In genomic region chr12:34087292-34087942, GRCm38 (mm10) we compare ENCODE assay signal across 22 mouse cellular contexts.
DNase-seq lines count a peak whose midpoint lies in the region; ATAC-seq and TF ChIP-seq lines count a peak whose summit lies in the region.
"Had no signal": no experiment of that assay in that cellular context is flagged by ENCODE, and none has a peak within 500 bp of the region (broad histone marks: within the 10 kb centered on the region; RNA-seq: fewer than 3 reads in every experiment).

No protein-coding gene starts in this region.

- no peak overlapping the region for H3K9ac ChIP-seq in lung, embryonic 14.5 days
- no peak overlapping the region for H3K9ac ChIP-seq in limb, embryonic 13.5 days
- H3K9ac ChIP-seq: embryonic facial prominence, embryonic 15.5 days; forebrain, embryonic 15.5 days; hindbrain, embryonic 14.5 days had no signal

- no peak for TF ChIP-seq POLR2A in brain, embryonic 14.5 days (IDR thresholded peaks at IDR 0.05; ENCODE audit: borderline replicate concordance, extremely low read depth, insufficient read depth, insufficient read length, poor library complexity, severe bottlenecking)

- H3K36me3 ChIP-seq in lung, embryonic 14.5 days (ENCODE audit: insufficient read depth) = no peaks in the 10 kb centered on the region
- H3K36me3 ChIP-seq in limb, embryonic 13.5 days = no peaks in the 10 kb centered on the region
- H3K36me3 ChIP-seq: embryonic facial prominence, embryonic 15.5 days; forebrain, embryonic 15.5 days had no signal

- no peak overlapping the region for H3K4me2 ChIP-seq in lung, embryonic 14.5 days
- no peak overlapping the region for H3K4me2 ChIP-seq in limb, embryonic 13.5 days (replicated peaks)
- H3K4me2 ChIP-seq: embryonic facial prominence, embryonic 15.5 days; forebrain, embryonic 15.5 days; hindbrain, embryonic 14.5 days had no signal

- DNase-seq in lung, embryonic 14.5 days = peak; percentile 73
- no peak for DNase-seq in lung, postnatal 14 days
- peak; percentile 29 for DNase-seq in Muller cell, postnatal 12 days (ENCODE audit: inconsistent ontology term)
- peak; percentile 9 for DNase-seq in brain, embryonic 14.5 days (ENCODE audit: low read depth)
- DNase-seq in layer of hippocampus, postnatal 36 days = no peak
- DNase-seq in frontal cortex, postnatal 10 days (ENCODE audit: low spot score in 2 of 2) = no peak
- DNase-seq: adrenal gland, postnatal 25 days; cerebellum, adult 9-10 months; gastrocnemius, postnatal 25 days; heart, adult 2 months; heart, postnatal 4 days; kidney, adult 18-20 months; lung, postnatal 4 days; thymus, adult 2 months; thymus, postnatal 4 days had no signal

- H3K9me3 ChIP-seq in lung, embryonic 14.5 days (ENCODE audit: low read depth, low read length) = no peaks in the 10 kb centered on the region
- no peaks in the 10 kb centered on the region for H3K9me3 ChIP-seq in limb, embryonic 13.5 days
- H3K9me3 ChIP-seq: embryonic facial prominence, embryonic 15.5 days; forebrain, embryonic 15.5 days had no signal

- no peak for TF ChIP-seq CTCF in lung, embryonic 14.5 days (IDR thresholded peaks at IDR 0.05; ENCODE audit: low read depth)
- TF ChIP-seq CTCF in brain, embryonic 14.5 days (IDR thresholded peaks at IDR 0.05; ENCODE audit: borderline replicate concordance, extremely low read depth, insufficient read depth, insufficient read length) = no peak

- no peaks in the 10 kb centered on the region for H3K27me3 ChIP-seq in lung, embryonic 14.5 days (ENCODE audit: insufficient read depth, low read length)
- no peaks in the 10 kb centered on the region for H3K27me3 ChIP-seq in limb, embryonic 13.5 days
- H3K27me3 ChIP-seq: embryonic facial prominence, embryonic 15.5 days; forebrain, embryonic 15.5 days had no signal

- H3K27ac ChIP-seq in lung, embryonic 14.5 days (ENCODE audit: low read depth) = no peak overlapping the region
- no peak overlapping the region; the same call in 1 of the 2 replicates for H3K27ac ChIP-seq in limb, embryonic 13.5 days
- H3K27ac ChIP-seq: embryonic facial prominence, embryonic 15.5 days; forebrain, embryonic 15.5 days; heart, adult 2 months; hindbrain, embryonic 14.5 days had no signal

- WGBS in lung, embryonic 14.5 days = 68% methylated on average over 2 of the region's 2 CpGs
- WGBS in limb, embryonic 13.5 days = 31% methylated on average over 2 of the region's 2 CpGs

- H3K4me3 ChIP-seq in lung, embryonic 14.5 days (ENCODE audit: low read depth, low read length) = no peak overlapping the region
- no peak overlapping the region for H3K4me3 ChIP-seq in limb, embryonic 13.5 days
- H3K4me3 ChIP-seq: embryonic facial prominence, embryonic 15.5 days; forebrain, embryonic 15.5 days; heart, adult 2 months; myocyte had no signal

- H3K4me1 ChIP-seq in lung, embryonic 14.5 days (ENCODE audit: insufficient read depth) = no peaks in the 10 kb centered on the region
- H3K4me1 ChIP-seq in limb, embryonic 13.5 days = peaks cover 8% of the 10 kb centered on the region
- H3K4me1 ChIP-seq: embryonic facial prominence, embryonic 15.5 days; forebrain, embryonic 15.5 days had no signal

- peak; percentile 81 for ATAC-seq in lung, embryonic 14.5 days (ENCODE audit: insufficient read depth)
- peak; percentile 69 for ATAC-seq in limb, embryonic 13.5 days (ENCODE audit: low FRiP score, low read depth)
- ATAC-seq: forebrain, embryonic 15.5 days; inflammation-experienced regulatory T-cells, adult 6 months; midbrain, embryonic 16.5 days had no signal

Comparison
In these comparisons a context has a peak if more than half of its experiments do, and no peak if none do; other contexts are left out.
1. DNase-seq: peak in lung, embryonic 14.5 days (single experiment), Muller cell, postnatal 12 days (single experiment) and brain, embryonic 14.5 days (single experiment); none in lung, postnatal 14 days (single experiment), layer of hippocampus, postnatal 36 days (0 of 2) and frontal cortex, postnatal 10 days (0 of 2).